Mouse (Mus musculus): ENCODE measurements around the gene Timm8b.

- TF ChIP-seq TAL1 (IDR thresholded peaks at IDR 0.05; ENCODE audit: low read length) (no peak), GATA1 (IDR thresholded peaks at IDR 0.05; ENCODE audit: low read length) (no peak)
Measured at GRCm38 (mm10) chr9:50569599-50570525, 33.8 kb upstream of the Timm8b start.
